Mouse (Mus musculus): ENCODE data around the gene Gm15448. TPM values are rescaled to one million over a fixed set of nuclear protein-coding genes. Genes with fewer than 3 reads are reported as not detected.
"Not testable (repeated sequence)": the region's sequence is repeated elsewhere in the genome, so short reads cannot be mapped to it uniquely, and the experiment has no call there.

Gene Gm15448
- not detected for total RNA-seq (2021)
- long read RNA-seq, result 0 reads

DNA sequence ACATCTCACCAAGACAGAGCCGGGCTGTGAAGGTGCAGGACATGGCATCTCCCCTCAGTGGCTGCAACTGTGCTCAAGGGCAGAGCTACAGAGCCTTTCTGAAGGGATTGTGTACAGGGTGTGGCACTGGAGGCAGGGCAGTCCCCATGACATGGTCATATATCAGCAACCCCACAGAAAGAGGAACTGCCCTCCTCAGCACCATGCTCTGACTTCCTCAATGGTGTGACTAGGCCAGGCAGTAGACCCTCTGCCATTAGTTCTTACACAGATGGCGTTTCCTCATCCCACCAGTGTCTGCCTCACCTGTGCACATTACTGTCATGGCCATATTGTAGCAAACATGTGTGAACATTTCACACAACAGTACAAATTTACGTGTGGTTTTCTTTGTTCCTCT lies at the start of gene Gm15448:
Gene Gm15448 (minus strand): TSS at position 89 of the 400 bp plus-strand sequence.
- DNase-seq (ENCODE audit: low spot score in 2 of 2), result not testable (repeated sequence)

DNA sequence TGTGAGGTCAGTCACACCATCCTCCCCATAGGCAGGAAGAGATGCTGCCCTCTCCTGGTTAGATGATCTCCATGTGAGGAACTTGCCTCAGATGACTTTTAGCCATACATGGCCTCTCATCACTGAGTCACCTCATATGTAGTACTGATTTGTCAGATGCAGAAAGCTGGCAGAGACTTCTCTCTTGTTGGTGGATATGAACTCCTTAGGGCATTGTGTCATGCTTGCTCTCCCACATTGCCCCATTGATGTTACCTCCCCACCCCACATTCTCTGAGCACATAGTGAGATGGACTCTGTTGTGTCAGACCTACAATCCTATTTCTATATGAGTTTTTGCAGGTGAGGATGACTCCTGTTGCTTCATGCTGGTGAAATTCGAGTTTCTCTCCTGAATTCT lies 49.5 kb upstream of the Gm15448 start:
- DNase-seq (ENCODE audit: low spot score in 2 of 2), result not testable (repeated sequence)

DNA sequence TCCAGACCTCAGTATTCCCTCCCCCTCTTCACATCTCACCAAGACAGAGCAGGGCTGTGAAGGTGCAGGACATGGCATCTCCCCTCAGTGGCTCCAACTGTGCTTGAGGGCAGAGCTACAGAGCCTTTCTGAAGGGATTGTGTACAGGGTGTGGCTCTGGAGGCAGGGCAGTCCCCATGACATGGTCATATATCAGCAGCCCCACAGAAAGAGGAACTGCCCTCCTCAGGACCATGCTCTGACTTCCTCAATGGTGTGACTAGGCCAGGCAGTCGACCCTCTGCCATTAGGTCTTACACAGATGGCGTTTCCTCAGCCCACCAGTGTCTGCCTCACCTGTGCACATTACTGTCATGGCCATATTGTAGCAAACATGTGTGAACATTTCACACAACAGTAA lies 19.5 kb upstream of the Gm15448 start, which contains the start of gene Pira2:
Gene Pira2 (minus strand): TSS at position 101 of the 400 bp plus-strand sequence.
- DNase-seq (ENCODE audit: low spot score in 2 of 2), result not testable (repeated sequence)

DNA sequence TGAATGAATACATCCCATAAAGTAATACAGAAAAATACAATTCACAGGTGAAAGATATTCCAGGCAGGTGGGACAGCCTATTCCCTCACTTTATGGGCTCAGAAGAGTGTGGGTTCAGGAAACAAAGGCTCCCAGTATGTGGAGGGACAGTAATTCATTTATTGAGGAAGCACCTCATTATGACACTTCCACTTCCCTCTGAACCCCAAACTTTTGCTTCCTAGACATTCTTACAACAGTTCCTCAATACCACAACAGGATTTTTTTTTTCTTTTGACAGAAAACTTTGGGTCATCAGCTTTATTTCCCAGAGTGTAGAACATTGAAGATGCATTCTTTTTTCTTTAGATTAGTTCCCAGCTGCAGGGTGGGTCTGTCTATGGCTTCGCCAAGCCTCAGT lies 12.4 kb upstream of the Gm15448 start:
- not testable (repeated sequence) for DNase-seq (ENCODE audit: low spot score in 2 of 2)

DNA sequence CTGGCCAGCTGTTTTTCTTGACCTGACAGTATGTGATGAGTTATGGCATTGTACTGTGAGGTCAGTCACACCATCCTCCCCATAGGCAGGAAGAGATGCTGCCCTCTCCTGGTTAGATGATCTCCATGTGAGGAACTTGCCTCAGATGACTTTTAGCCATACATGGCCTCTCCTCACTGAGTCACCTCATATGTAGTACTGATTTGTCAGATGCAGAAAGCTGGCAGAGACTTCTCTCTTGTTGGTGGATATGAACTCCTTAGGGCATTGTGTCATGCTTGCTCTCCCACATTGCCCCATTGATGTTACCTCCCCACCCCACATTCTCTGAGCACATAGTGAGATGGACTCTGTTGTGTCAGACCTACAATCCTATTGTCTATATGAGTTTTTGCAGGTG lies 5.1 kb upstream of the Gm15448 start:
- not testable (repeated sequence) for DNase-seq (ENCODE audit: low spot score in 2 of 2)

DNA sequence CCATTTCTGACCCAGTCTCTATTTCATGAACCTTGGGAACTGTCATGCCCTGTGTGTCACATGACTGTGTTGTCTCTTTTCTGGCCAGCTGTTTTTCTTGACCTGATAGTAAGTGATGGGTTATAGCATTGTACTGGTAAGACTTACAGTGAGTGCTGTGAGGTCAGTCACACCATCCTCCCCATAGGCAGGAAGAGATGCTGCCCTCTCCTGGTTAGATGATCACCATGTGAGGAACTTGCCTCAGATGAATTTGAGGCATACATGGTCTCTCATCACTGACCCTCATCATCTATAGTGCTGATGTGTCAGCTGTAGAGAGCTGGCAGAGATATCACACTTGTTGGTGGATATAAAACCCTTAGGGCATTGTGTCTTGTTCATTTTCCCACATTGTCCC lies 13.6 kb downstream of the Gm15448 start:
- DNase-seq (ENCODE audit: low spot score in 2 of 2), result not testable (repeated sequence)

DNA sequence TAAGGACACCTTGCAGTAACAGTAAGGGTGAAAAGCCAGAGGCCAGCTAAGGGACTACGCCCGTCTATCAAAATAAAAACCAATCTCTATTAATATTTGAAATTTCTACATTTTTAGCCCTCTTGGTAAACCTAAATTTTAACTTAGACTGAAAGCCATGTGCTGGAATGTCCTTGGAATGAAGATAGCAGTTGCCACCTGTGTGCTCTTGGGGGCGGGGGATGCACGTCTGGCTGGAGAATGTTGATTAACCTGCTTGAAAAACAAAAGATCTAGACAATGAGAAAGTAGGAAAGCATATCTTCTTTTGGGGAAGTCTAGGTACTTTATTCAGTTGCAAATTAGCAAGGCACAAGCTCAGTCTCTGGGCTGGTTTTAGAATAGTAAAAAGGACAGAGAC lies 22.6 kb downstream of the Gm15448 start:
- not testable (repeated sequence) for DNase-seq (ENCODE audit: low spot score in 2 of 2)

DNA sequence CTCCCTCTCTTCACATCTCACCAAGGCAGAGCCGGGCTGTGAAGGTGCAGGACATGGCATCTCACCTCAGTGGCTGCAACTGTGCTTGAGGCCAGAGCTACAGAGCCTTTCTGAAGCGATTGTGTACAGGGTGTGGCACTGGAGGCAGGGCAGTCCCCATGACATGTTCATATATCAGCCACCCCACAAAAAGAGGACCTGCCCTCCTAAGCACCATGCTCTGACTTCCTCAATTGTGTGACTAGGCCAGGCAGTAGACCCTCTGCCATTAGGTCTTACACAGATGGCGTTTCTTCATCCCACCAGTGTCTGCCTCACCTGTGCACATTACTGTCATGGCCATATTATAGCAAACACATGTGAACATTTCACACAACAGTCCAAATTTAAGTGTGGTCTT lies 25.5 kb downstream of the Gm15448 start:
- DNase-seq (ENCODE audit: low spot score in 2 of 2), result not testable (repeated sequence)

DNA sequence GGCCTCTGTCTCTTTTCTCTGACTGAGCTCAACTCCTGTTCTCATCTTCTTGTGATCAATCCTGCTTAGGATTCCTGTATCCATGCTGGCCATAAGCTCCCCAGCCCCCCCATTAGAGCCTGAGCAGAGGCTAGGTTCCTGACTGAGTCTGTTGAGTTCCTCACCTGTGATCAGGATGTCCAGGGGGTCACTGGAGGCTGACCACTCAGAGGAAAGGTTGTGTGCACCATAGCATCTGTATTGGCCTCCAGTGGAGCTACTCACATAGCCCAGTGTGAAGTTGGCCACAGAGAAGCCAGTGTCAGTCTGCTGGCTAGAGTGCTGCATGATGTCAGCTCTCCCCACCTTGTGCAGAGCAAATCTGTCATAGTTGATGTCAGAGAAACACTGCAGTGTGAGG lies 29.2 kb downstream of the Gm15448 start:
- not testable (repeated sequence) for DNase-seq (ENCODE audit: low spot score in 2 of 2)

Other genes starting within 250 kb of the Gm15448 start
- 1 to 10 TPM; 1.0 to 1.1 TPM for gene Oscar, start 209.5 kb downstream of the Gm15448 start, total RNA-seq (2021)
- 100 to 1,000 TPM; 549 to 603 TPM for gene Ndufa3, start 208.3 kb downstream of the Gm15448 start, total RNA-seq (2021)
- gene Tfpt, start 195.8 kb downstream of the Gm15448 start, total RNA-seq (2021), result 10 to 100 TPM; 39.2 to 44.2 TPM
- gene Prpf31, start 195.7 kb downstream of the Gm15448 start, total RNA-seq (2021), result 10 to 100 TPM; 49.7 to 55.4 TPM
- 10 to 100 TPM; 59.1 to 60.6 TPM for gene Cnot3, start 180.4 kb downstream of the Gm15448 start, total RNA-seq (2021)
- gene Leng1, start 159.8 kb downstream of the Gm15448 start, total RNA-seq (2021), result 1 to 10 TPM; 5.8 to 6.6 TPM
- gene Tmc4, start 148.1 kb downstream of the Gm15448 start, total RNA-seq (2021), result 1 to 10 TPM; 5.6 to 6.2 TPM
- gene Tsen34, start 132.8 kb downstream of the Gm15448 start, total RNA-seq (2021), result 10 to 100 TPM; 79.6 to 89.9 TPM
- gene Mboat7, start 132.2 kb downstream of the Gm15448 start, total RNA-seq (2021), result 100 to 1,000 TPM; 167 to 184 TPM
- 100 to 1,000 TPM; 390 to 414 TPM for gene Rps9, start 121.7 kb downstream of the Gm15448 start, total RNA-seq (2021)
- under 1 TPM in 1 of 2 experiments, not detected in 1; 0.15 TPM for gene Pirb, start 105.3 kb downstream of the Gm15448 start, total RNA-seq (2021)
- not detected for gene Pira2, start 19.4 kb upstream of the Gm15448 start, total RNA-seq (2021)
- not detected for gene Gm14548, start 72.4 kb upstream of the Gm15448 start, total RNA-seq (2021)
- gene Lilra6, start 89.8 kb upstream of the Gm15448 start, total RNA-seq (2021), result not detected
- gene Lair1, start 237.5 kb upstream of the Gm15448 start, total RNA-seq (2021), result 1 to 10 TPM; 4.9 to 7.1 TPM

All from layer of hippocampus, adult 18-20 months (tissue).